Mouse (Mus musculus): ENCODE results near the gene Zswim3. TPM values are rescaled to one million over a fixed set of nuclear protein-coding genes. Genes with fewer than 3 reads are reported as not detected.
"Not testable (repeated sequence)": the region's sequence is repeated elsewhere in the genome, so short reads cannot be mapped to it uniquely, and the experiment has no call there.

The Zswim3 gene
- total RNA-seq, 2 experiments from 2014 or later: 1.4 TPM

DNA sequence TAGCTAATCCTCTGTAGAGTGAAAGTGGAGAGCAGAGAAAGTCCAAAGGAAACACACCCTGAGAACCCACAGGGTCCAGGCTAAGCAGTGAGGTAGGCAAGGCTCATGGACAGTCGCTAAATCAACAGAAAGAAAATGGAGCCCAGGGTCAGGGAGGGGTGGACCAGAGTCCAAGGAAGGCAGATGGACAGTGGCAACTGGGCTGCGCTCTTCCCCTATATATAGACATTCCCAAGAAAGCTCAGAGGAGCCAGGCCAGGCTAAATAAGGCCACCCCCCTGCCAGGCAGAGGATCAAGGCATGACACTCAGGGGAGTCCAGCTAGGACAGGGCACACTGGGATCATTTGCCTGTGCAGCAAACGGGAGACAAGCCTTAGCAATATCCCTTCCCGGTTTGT, 23.0 kb upstream of the Zswim3 start:
- DNase-seq: peak; percentile 82

DNA sequence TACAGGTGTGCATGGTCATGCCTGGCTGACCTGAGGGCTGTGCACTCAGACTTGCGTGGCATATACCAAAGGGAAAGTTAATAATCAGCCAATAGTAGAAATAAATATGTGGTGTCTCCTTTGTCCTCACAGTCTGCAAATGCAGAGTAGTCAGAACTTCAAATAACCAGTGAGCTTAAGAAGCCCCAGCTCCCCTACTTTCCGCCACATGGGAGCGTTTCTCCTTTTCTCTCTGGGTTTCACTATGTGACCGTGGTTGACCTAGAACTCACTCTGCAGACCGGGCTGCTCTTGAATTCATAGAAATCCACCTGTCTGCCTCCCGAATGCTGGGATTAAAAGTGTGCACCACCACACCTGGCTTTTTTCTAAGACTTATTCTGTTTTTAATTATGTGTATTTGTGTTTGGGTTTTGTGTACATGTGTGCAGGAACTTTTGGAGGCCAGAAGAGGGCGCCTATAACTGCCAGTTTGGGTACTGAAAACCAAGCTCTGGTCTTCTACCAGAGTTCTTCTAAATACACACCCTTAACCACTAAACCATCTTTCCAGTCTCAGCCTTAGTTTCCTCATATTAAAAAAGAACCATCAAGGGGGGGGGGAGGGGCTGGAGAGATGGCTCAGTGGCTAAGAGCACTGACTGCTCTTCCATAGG, 20.8 kb upstream of the Zswim3 start:
- DNase-seq: no peak

DNA sequence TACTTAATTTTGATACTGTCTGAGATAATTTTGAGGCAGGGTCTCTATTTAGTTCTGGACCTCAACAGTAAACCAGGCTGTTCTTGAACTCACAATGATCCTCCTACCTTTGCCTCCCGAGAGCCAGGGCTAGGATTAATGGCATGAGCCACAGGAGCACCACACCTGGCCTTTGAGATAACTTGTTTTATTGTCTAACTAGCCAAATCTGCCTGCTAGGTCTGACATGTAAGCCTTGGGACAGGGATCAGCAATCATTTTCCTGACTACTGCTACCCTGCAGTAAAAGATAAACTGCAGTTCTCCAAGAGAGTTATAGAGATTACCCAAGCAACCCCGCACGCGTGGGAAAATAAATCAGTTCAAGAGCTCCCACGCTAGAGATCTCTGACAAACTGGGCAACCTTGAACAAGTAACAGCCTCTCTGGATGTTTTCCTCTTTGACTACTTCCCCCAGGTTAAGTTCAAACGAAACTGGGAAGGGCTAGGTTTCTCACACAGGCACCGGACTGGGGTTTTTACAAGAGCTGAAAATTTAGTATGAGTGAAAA, 20.0 kb upstream of the Zswim3 start:
- DNase-seq: no peak

GRCm38 (mm10) chr2:164785481-164786387, 19.2 kb upstream of the Zswim3 start, which contains the start of gene Snx21:
Snx21 (plus strand) TSS chr2:164785823.
- DNase-seq: peak; percentile 97

DNA sequence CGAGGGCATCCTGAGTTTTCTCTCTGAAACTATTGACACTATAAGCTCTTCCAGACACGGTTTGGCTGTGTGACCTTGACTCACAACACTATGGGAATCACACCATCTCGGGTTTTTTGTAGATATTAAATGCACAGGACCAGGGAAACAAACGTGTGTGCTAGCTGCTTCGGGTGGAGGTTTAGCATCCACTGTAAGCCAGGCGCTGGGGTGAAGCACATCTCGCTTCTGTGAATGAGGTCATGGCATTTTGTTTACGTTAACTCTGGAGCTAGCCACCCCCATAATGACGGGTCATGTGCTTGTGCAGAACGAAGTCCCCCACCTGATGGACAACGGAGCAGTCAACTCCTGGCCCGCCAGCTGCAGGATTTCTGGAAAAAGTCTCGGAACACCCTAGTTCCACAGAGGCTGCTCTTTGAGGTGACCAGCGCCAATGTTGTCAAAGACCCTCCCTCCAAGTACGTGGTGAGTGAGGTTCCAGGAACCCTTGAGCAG, 18.5 kb upstream of the Zswim3 start:
- DNase-seq: no peak

GRCm38 (mm10) chr2:164787032-164787431, 17.9 kb upstream of the Zswim3 start:
- DNase-seq: no peak

DNA sequence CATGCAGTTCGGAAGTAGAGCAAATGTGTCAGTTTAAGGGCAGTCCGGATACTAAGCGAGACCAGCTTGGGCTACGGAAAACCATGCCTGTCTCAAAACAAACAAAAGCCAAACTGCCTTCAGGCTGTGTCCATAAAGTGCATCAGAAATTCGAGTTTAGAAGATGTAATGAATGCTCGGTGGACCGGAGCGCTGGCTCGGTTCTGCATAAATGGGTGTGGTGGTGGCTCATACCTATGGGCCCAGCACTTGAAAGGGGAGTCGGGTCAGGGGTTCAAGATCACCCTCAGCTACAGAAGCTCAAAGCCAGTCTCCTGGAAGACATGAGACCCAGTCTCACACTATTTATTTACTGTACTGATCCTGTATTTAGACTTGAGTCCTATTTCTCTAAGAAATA, 17.1 kb upstream of the Zswim3 start:
- no peak for DNase-seq

- DNase-seq: peak; percentile 10
Observed at GRCm38 (mm10) chr2:164788411-164788810, 16.5 kb upstream of the Zswim3 start.

DNA sequence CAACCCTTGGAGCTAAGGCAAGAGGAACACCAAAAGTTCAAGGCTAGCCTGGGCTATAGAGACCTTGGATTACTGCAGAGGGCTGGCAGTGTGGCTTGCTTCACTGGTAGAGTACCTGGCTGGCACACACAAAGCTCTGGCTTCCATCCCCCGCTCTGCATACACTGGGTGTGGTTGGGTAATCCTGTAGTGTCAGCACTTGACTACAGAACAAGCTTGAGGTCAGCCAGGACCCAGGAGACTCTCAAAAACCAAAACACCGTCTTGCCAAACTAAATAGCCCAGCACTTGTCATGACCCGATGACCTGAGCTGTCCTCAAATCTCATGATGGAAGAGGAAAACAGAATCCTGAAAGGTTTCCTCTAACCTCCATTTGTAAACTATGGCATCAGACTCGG, 14.4 kb upstream of the Zswim3 start:
- DNase-seq: no peak

DNA sequence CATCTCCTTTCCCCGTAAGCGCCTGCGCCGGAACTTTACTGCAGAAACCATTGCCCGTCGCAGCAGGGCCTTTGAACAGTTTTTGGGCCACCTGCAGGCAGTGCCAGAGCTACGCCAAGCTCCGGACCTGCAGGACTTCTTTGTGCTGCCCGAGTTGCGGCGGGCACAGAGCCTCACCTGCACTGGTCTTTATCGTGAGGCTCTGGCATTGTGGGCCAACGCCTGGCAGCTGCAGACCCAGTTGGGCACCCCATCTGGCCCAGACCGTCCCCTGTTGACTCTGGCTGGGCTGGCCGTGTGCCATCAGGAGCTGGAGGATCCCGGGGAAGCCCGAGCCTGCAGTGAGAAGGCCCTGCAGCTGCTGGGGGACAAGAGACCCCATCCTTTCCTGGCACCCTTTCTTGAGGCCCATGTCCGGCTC, 13.0 kb upstream of the Zswim3 start:
- DNase-seq: no peak

GRCm38 (mm10) chr2:164792400-164793190, 12.3 kb upstream of the Zswim3 start:
- no peak for DNase-seq

- DNase-seq: peak; percentile 35
Observed at GRCm38 (mm10) chr2:164793236-164793635, 11.7 kb upstream of the Zswim3 start.

- DNase-seq: no peak
Observed at GRCm38 (mm10) chr2:164793772-164794171, 11.1 kb upstream of the Zswim3 start.

- DNase-seq: peak; percentile 69
Observed at GRCm38 (mm10) chr2:164794293-164794692, 10.6 kb upstream of the Zswim3 start.

DNA sequence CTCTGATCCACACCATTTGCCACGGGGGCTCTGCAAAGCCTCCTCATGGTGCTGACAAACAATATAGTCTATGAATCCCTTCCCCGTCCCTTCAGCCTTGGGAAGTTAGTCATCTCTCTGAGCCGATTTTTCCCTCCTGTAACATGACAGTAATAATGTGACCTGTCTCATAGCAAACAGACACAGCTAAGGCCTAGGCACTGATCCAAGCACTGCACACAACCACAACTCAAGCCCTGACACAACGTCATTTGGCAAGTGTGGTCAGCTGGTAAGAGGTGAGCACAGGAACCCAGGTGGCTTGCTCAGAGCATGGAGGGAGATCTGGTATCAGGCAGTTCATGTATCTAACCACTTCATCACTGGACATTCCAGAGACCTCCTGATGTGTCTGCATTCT, 9.0 kb upstream of the Zswim3 start:
- no peak for DNase-seq

- DNase-seq: not testable (repeated sequence)
Observed at GRCm38 (mm10) chr2:164798554-164798953, 6.3 kb upstream of the Zswim3 start.

GRCm38 (mm10) chr2:164800252-164801004, 4.5 kb upstream of the Zswim3 start:
- no peak for DNase-seq

DNA sequence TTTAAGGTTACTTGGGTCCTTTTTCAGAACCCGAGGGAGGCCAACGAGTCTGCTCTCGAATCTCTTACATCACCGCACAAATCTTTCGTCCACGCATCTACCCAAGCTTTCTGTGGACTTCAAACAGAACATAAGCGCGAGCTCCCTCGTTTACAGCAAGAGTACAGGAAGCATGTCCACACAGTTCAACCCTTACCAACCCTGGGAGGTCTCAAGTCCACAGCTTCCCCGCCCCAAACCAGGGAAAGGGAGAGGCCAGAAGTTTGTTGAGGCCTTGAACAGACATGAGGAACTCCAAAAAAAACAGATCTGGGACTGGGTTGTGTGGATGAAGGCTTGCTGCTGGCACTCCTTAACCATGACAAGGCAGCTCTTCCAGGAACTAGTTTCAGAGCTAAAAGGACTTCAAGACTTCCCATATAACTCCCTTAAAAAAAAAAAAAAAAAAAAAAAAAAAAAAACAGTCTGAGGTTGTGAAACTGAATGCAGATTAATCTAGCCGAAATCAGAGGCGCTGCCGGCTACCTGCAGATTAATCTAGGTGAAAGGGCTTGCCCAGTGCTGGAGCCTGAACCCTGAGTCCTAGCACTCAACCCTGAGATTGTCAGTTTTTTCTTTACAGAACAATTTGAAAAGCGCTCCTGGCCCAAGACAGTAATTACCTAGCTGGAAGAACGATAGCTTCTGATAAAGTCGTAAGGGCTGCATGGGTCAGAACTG, 1.5 kb upstream of the Zswim3 start:
- DNase-seq: no peak

DNA sequence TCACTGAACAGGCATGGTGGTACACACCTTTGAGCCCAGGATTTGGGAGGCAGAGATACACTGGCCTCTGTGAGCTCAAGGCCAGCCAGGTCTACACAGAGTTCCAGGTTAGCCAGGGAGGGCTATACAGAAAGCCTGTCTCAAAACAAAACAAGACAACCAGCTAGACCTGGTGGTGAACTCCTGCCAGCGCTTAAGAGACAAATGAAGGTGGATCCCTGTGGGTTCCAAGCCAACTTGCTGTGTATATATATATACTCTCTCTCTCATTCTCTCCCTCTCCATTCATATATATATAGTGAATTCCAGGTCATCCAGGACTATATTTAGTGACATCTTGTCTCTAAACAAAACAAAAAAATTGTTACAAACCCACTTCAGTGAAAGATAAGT, 981 bp upstream of the Zswim3 start:
- DNase-seq: no peak

DNA sequence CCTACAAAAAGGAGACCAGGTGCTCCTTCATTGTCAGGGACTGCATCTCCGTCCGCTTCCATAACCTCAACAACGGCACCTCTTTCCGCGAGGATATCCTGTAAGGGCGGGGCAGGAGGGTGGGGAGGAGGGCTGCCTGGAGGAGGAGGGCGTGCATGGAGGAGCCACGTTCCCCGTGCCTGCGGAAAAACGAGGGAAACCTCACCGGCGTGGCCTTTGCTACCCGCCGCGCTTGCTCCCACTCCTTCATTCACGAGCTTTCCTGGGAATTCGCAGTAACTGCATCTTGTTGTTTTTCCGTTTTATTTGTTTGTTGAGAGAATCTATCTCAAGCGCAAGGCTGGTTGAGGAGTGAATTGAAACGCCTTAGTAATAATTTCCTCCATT, 427 bp downstream of the Zswim3 start:
- no peak for DNase-seq

DNA sequence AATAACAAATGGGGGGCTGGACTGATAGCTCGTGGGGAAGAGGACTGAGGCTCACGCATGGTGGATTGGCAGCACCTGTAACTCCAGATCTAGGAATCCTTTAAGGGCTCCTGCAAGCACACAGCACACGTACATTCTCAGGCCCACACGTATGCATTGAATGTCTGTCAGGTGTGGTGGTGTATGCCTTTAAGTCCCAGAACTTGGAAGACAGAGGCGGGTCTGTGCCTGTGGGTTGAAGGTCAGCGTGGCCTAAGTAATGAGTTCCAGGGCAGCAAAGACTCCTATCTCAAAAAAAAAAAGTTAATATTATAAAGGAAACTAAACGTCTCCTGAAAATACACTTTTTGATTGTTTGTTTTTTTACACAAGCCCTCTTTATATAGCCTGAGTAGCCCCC, 1.7 kb downstream of the Zswim3 start:
- DNase-seq: no peak

Measured in gastrocnemius, postnatal 25 days (tissue).